Mouse (Mus musculus) lung, embryonic 16.5 days (tissue): Measurements from ENCODE around the gene Trim47. TPM values are rescaled to one million over a fixed set of nuclear protein-coding genes. Genes with fewer than 3 reads are reported as not detected.

Experiments
- ATAC-seq: fragments of 200-750 bp; cut with Nextera tagmentation; 2 replicates; pipeline ENCODE4 v1.8.0; 2017; ENCODE audit warnings: low read depth, mild to moderate bottlenecking, moderate library complexity
- H3K27ac ChIP-seq: fragments of 300-500 bp; sonication (generic); 2 replicates; pipeline ENCODE4 v1.5.1; 2014; ENCODE audit warnings: mild to moderate bottlenecking, control low read depth, low read length
- H3K27me3 ChIP-seq: fragments of 300-500 bp; sonication (generic); 2 replicates; pipeline ENCODE4 v1.6.1; 2014; ENCODE audit warnings: low read depth, low read length, mixed read lengths; ENCODE audit not compliant: control insufficient read depth, insufficient read depth
- H3K36me3 ChIP-seq: fragments of 300-500 bp; sonication (generic); 2 replicates; pipeline ENCODE4 v1.6.1; 2014; ENCODE audit warnings: low read length; ENCODE audit not compliant: control insufficient read depth, insufficient read depth
- H3K4me1 ChIP-seq: fragments of 300-500 bp; sonication (generic); replicated peaks from 2 replicates; pipeline ENCODE4 v1.6.1; 2014; ENCODE audit warnings: low read length, mixed read lengths; ENCODE audit not compliant: control insufficient read depth, insufficient read depth
- H3K4me2 ChIP-seq: fragments of 300-500 bp; sonication (generic); 2 replicates; pipeline ENCODE4 v1.6.1; 2014; ENCODE audit warnings: low read depth, low read length, control low read depth
- H3K4me3 ChIP-seq: fragments of 300-500 bp; sonication (generic); 2 replicates; pipeline ENCODE4 v1.5.1; 2014; ENCODE audit warnings: mild to moderate bottlenecking, low read length, control low read depth
- H3K9ac ChIP-seq: fragments of 300-500 bp; sonication (generic); 2 replicates; pipeline ENCODE4 v1.6.1; 2014; ENCODE audit warnings: low read length, control low read depth
- H3K9me3 ChIP-seq: fragments of 300-500 bp; sonication (generic); 2 replicates; pipeline ENCODE4 v1.6.1; 2016; ENCODE audit warnings: low read length; ENCODE audit not compliant: control insufficient read depth
- WGBS: fragments of 180-500 bp; shearing (Covaris S2); extraction: QIAGEN DNeasy Blood & Tissue Kit; methylation state at CpG from one replicate; pipeline ENCODE4 v1.1.7; 2014; 5-methylcytosine and 5-hydroxymethylcytosine counted together
- polyA plus RNA-seq: library from polyadenylated mRNA; unstranded; fragments of >200 nt; fragmentation: Nextera tagmentation; extraction: Ambion mirVana; gene quantifications from 2 replicates; pipeline ENCODE4 v1.2.1, GENCODE M21; 2015

The Trim47 gene
- polyA plus RNA-seq, 1 experiment from 2014 or later = 20.4 TPM

- peak; percentile 83 for ATAC-seq
- Histone ChIP-seq H3K27ac (peak overlapping the region; percentile 91), H3K36me3 (peaks cover 10% of the 10 kb centered on the region), H3K4me1 (peaks cover 12% of the 10 kb centered on the region), H3K4me2 (peak overlapping the region; percentile 70), H3K4me3 (peak overlapping the region; percentile 59), H3K9me3 (no peaks in the 10 kb centered on the region), H3K27me3 (no peaks in the 10 kb centered on the region), H3K9ac (peak overlapping the region; percentile 63)
- WGBS = 2% methylated on average over 31 of the region's 31 CpGs
These were observed 39.5 kb downstream of the Trim47 start for GRCm38 (mm10) chr11:116087194-116088130.

GRCm38 (mm10) chr11:116086258-116087193 is 40.5 kb downstream of the Trim47 start, which contains the start of gene Wbp2:
Gene Wbp2 (minus strand): TSS chr11:116086995.
- no peaks in the 10 kb centered on the region for H3K9me3 ChIP-seq
- H3K9ac ChIP-seq = peak within 1 kb of the TSS; percentile 63
- peaks cover 12% of the 10 kb centered on the region for H3K4me1 ChIP-seq
- peak; percentile 98 for ATAC-seq
- H3K4me2 ChIP-seq = peak within 1 kb of the TSS; percentile 70
- H3K36me3 ChIP-seq = peaks cover 19% of the 10 kb centered on the region
- H3K4me3 ChIP-seq = peak within 1 kb of the TSS; percentile 59
- H3K27ac ChIP-seq = peak within 1 kb of the TSS; percentile 91
- 3% methylated on average over 38 of the region's 43 CpGs for WGBS
- H3K27me3 ChIP-seq = no peaks in the 10 kb centered on the region

- Histone ChIP-seq H3K9ac (no peak overlapping the region), H3K9me3 (no peaks in the 10 kb centered on the region), H3K4me3 (no peak overlapping the region), H3K4me1 (peaks cover 12% of the 10 kb centered on the region), H3K36me3 (peaks cover 32% of the 10 kb centered on the region), H3K4me2 (no peak overlapping the region), H3K27ac (no peak overlapping the region), H3K27me3 (no peaks in the 10 kb centered on the region)
- ATAC-seq = no peak
- WGBS = 83% methylated on average over 6 of the region's 6 CpGs
These were observed 42.8 kb downstream of the Trim47 start for GRCm38 (mm10) chr11:116084166-116084565.

- Histone ChIP-seq H3K27ac (no peak overlapping the region), H3K4me2 (no peak overlapping the region), H3K4me1 (peaks cover 20% of the 10 kb centered on the region), H3K4me3 (no peak overlapping the region), H3K9me3 (no peaks in the 10 kb centered on the region), H3K27me3 (no peaks in the 10 kb centered on the region), H3K9ac (no peak overlapping the region), H3K36me3 (peaks cover 36% of the 10 kb centered on the region)
- 82% methylated on average over 14 of the region's 14 CpGs for WGBS
- no peak for ATAC-seq
These were observed 43.8 kb downstream of the Trim47 start for GRCm38 (mm10) chr11:116083096-116083672.

- no peak overlapping the region for H3K4me3 ChIP-seq
- no peak overlapping the region for H3K9ac ChIP-seq
- H3K36me3 ChIP-seq = peaks cover 36% of the 10 kb centered on the region
- H3K27me3 ChIP-seq = no peaks in the 10 kb centered on the region
- no peaks in the 10 kb centered on the region for H3K9me3 ChIP-seq
- H3K4me2 ChIP-seq = no peak overlapping the region
- peaks cover 24% of the 10 kb centered on the region for H3K4me1 ChIP-seq
- WGBS = 69% methylated on average over 6 of the region's 6 CpGs
- no peak for ATAC-seq
- H3K27ac ChIP-seq = no peak overlapping the region
These were observed 45.9 kb downstream of the Trim47 start for GRCm38 (mm10) chr11:116081081-116081480.

- 73% methylated on average over 10 of the region's 10 CpGs for WGBS
- no peaks in the 10 kb centered on the region for H3K9me3 ChIP-seq
- H3K4me3 ChIP-seq = no peak overlapping the region
- no peak overlapping the region for H3K27ac ChIP-seq
- no peak overlapping the region for H3K4me2 ChIP-seq
- H3K36me3 ChIP-seq = peaks cover 36% of the 10 kb centered on the region
- no peaks in the 10 kb centered on the region for H3K27me3 ChIP-seq
- no peak overlapping the region for H3K9ac ChIP-seq
- H3K4me1 ChIP-seq = peaks cover 19% of the 10 kb centered on the region
- no peak for ATAC-seq
These were observed 47.5 kb downstream of the Trim47 start for GRCm38 (mm10) chr11:116079511-116079910.

- Histone ChIP-seq H3K4me1 (peaks cover 19% of the 10 kb centered on the region), H3K4me2 (no peak overlapping the region), H3K27ac (peak overlapping the region; percentile 49), H3K9me3 (no peaks in the 10 kb centered on the region), H3K9ac (peak overlapping the region; percentile 41; the same call in 1 of the 2 replicates), H3K36me3 (peaks cover 36% of the 10 kb centered on the region), H3K27me3 (no peaks in the 10 kb centered on the region), H3K4me3 (no peak overlapping the region)
- WGBS = 47% methylated on average over 10 of the region's 10 CpGs
- no peak for ATAC-seq
These were observed 48.2 kb downstream of the Trim47 start for GRCm38 (mm10) chr11:116078676-116079320.

GRCm38 (mm10) chr11:116078221-116078620 is 48.8 kb downstream of the Trim47 start:
- peak; percentile 29 for ATAC-seq
- H3K27me3 ChIP-seq = no peaks in the 10 kb centered on the region
- peak overlapping the region; percentile 32 for H3K4me3 ChIP-seq
- H3K36me3 ChIP-seq = peaks cover 30% of the 10 kb centered on the region
- H3K9ac ChIP-seq = peak overlapping the region; percentile 53
- WGBS = 10% methylated on average over 16 of the region's 16 CpGs
- peak overlapping the region; percentile 89 for H3K27ac ChIP-seq
- peaks cover 19% of the 10 kb centered on the region for H3K4me1 ChIP-seq
- no peaks in the 10 kb centered on the region for H3K9me3 ChIP-seq
- peak overlapping the region; percentile 55 for H3K4me2 ChIP-seq
